Mouse (Mus musculus) left cerebral cortex, adult 8-10 months (tissue): ENCODE data around the gene Mical3. TPM values are rescaled to one million over a fixed set of nuclear protein-coding genes. Genes with fewer than 3 reads are reported as not detected.

Experiments
- DNase-seq, 2 experiments: peaks; one replicate each; pipeline ENCODE4 v3.0.0; 2022; ENCODE audit warnings: low spot score in 2 of 2
- total RNA-seq, 4 experiments: library from RNA; stranded (reverse); gene quantifications; 2 replicates each; pipeline ENCODE4 v1.2.4; 2022

Gene Mical3
- total RNA-seq: 100 to 1,000 TPM; 105 to 113 (median 110) TPM

- peak; percentile 62 to 75 for DNase-seq
Measured at GRCm38 (mm10) chr6:121130773-121131172, at the start of gene Mical3. Mical3 (minus strand) TSS chr6:121130999.

GRCm38 (mm10) chr6:121179846-121180245 lies 49.0 kb upstream of the Mical3 start:
- DNase-seq: no peak

GRCm38 (mm10) chr6:121178700-121179358 lies 48.0 kb upstream of the Mical3 start:
- no peak for DNase-seq

- DNase-seq: no peak
Measured at GRCm38 (mm10) chr6:121177118-121177708, 46.4 kb upstream of the Mical3 start.

GRCm38 (mm10) chr6:121176731-121177098 lies 45.9 kb upstream of the Mical3 start:
- no peak for DNase-seq

- DNase-seq: no peak
Measured at GRCm38 (mm10) chr6:121176011-121176730, 45.4 kb upstream of the Mical3 start.

GRCm38 (mm10) chr6:121174761-121175160 lies 44.0 kb upstream of the Mical3 start:
- DNase-seq: no peak

GRCm38 (mm10) chr6:121173471-121173870 lies 42.7 kb upstream of the Mical3 start:
- no peak for DNase-seq

GRCm38 (mm10) chr6:121171102-121171501 lies 40.3 kb upstream of the Mical3 start:
- no peak for DNase-seq

GRCm38 (mm10) chr6:121167381-121167975 lies 36.7 kb upstream of the Mical3 start:
- no peak for DNase-seq

GRCm38 (mm10) chr6:121166098-121166552 lies 35.3 kb upstream of the Mical3 start:
- no peak for DNase-seq

GRCm38 (mm10) chr6:121162616-121163015 lies 31.8 kb upstream of the Mical3 start:
- no peak for DNase-seq

- DNase-seq: no peak
Measured at GRCm38 (mm10) chr6:121160126-121160525, 29.3 kb upstream of the Mical3 start.

- DNase-seq: no peak
Measured at GRCm38 (mm10) chr6:121159616-121160015, 28.8 kb upstream of the Mical3 start.

GRCm38 (mm10) chr6:121156030-121156429 lies 25.2 kb upstream of the Mical3 start:
- DNase-seq: no peak

- peak in 1 of 2 experiments; percentile 16 for DNase-seq
Measured at GRCm38 (mm10) chr6:121154451-121155300, 23.9 kb upstream of the Mical3 start.

- DNase-seq: no peak
Measured at GRCm38 (mm10) chr6:121153177-121153576, 22.4 kb upstream of the Mical3 start.

GRCm38 (mm10) chr6:121151732-121152131 lies 20.9 kb upstream of the Mical3 start:
- DNase-seq: no peak

GRCm38 (mm10) chr6:121150126-121150525 lies 19.3 kb upstream of the Mical3 start:
- DNase-seq: no peak

GRCm38 (mm10) chr6:121149420-121149819 lies 18.6 kb upstream of the Mical3 start:
- no peak for DNase-seq

GRCm38 (mm10) chr6:121148360-121148759 lies 17.6 kb upstream of the Mical3 start:
- DNase-seq: no peak
